Mouse (Mus musculus): ENCODE results near the gene 9930021J03Rik. TPM values are rescaled to one million over a fixed set of nuclear protein-coding genes. Genes with fewer than 3 reads are reported as not detected.

Gene 9930021J03Rik
- polyA plus RNA-seq, 1 experiment from 2014 or later, result 6.5 TPM

Other genes with a start within 250 kb of the 9930021J03Rik start
- gene Ermp1, start 157.6 kb downstream of the 9930021J03Rik start, polyA plus RNA-seq (2015; fragmentation: Nextera tagmentation; extraction: Ambion mirVana), result 10.8 and 11.2 TPM in 2 replicates
- gene Mlana, start 108.2 kb downstream of the 9930021J03Rik start, polyA plus RNA-seq (2015; fragmentation: Nextera tagmentation; extraction: Ambion mirVana), result not detected in 2 replicates
- gene Ranbp6, start 7.0 kb upstream of the 9930021J03Rik start, polyA plus RNA-seq (2015; fragmentation: Nextera tagmentation; extraction: Ambion mirVana), result 42.4 and 45.2 TPM in 2 replicates
- gene Il33, start 119.1 kb upstream of the 9930021J03Rik start, polyA plus RNA-seq (2015; fragmentation: Nextera tagmentation; extraction: Ambion mirVana), result 2.2 and 2.8 TPM in 2 replicates
- not detected in 2 replicates for gene Trpd52l3, start 197.8 kb upstream of the 9930021J03Rik start, polyA plus RNA-seq (2015; fragmentation: Nextera tagmentation; extraction: Ambion mirVana)
- 57.3 and 59.8 TPM in 2 replicates for gene Uhrf2, start 224.5 kb upstream of the 9930021J03Rik start, polyA plus RNA-seq (2015; fragmentation: Nextera tagmentation; extraction: Ambion mirVana)

All from neural tube, embryonic 13.5 days (tissue).